Mouse (Mus musculus) forebrain, embryonic 12.5 days (tissue): ENCODE measurements around the gene Pde9a. TPM values are rescaled to one million over a fixed set of nuclear protein-coding genes. Genes with fewer than 3 reads are reported as not detected.

Experiments
- polyA plus RNA-seq: library from polyadenylated mRNA; unstranded; fragments of >200 nt; fragmentation: Nextera tagmentation; extraction: Ambion mirVana; gene quantifications from 2 replicates; pipeline ENCODE4 v1.2.1, GENCODE M21; 2016

Gene Pde9a
- polyA plus RNA-seq, 1 experiment from 2014 or later = 36.7 TPM

Other genes starting within 250 kb of the Pde9a start
- gene Tff2, start 241.9 kb upstream of the Pde9a start, polyA plus RNA-seq = not detected in 2 replicates
- not detected in 2 replicates for gene Tff1, start 220.9 kb upstream of the Pde9a start, polyA plus RNA-seq
- gene Tmprss3, start 187.2 kb upstream of the Pde9a start, polyA plus RNA-seq = not detected in 2 replicates
- gene Ubash3a, start 178.3 kb upstream of the Pde9a start, polyA plus RNA-seq = 0.10 and 0.29 TPM in 2 replicates
- gene Rsph1, start 108.8 kb upstream of the Pde9a start, polyA plus RNA-seq = 2.6 and 3.8 TPM in 2 replicates
- 9.4 and 10.7 TPM in 2 replicates for gene Slc37a1, start 99.4 kb upstream of the Pde9a start, polyA plus RNA-seq
- gene Wdr4, start 133.8 kb downstream of the Pde9a start, polyA plus RNA-seq = 43.2 and 45.6 TPM in 2 replicates
- 248 TPM in 2 replicates for gene Ndufv3, start 133.9 kb downstream of the Pde9a start, polyA plus RNA-seq
- gene Pknox1, start 178.5 kb downstream of the Pde9a start, polyA plus RNA-seq = 30.6 and 31.3 TPM in 2 replicates